Mouse (Mus musculus) limb, embryonic 12.5 days (tissue): ENCODE results near the gene Gm20388. TPM values are rescaled to one million over a fixed set of nuclear protein-coding genes. Genes with fewer than 3 reads are reported as not detected.

Experiments used
- ATAC-seq: fragments of 200-750 bp; cut with Nextera tagmentation; 2 replicates; pipeline ENCODE4 v1.8.0; 2017; ENCODE audit warnings: low read depth, moderate TSS enrichment; ENCODE audit not compliant: insufficient number of reproducible peaks, insufficient read depth, low FRiP score, low TSS enrichment
- H3K27ac ChIP-seq: fragments of 300-500 bp; sonication (generic); 2 replicates; pipeline ENCODE4 v1.5.1; 2016; ENCODE audit warnings: mild to moderate bottlenecking, moderate library complexity
- H3K27me3 ChIP-seq: fragments of 300-500 bp; sonication (generic); 2 replicates; pipeline ENCODE4 v1.6.1; 2016; ENCODE audit warnings: mild to moderate bottlenecking, moderate library complexity
- H3K36me3 ChIP-seq: fragments of 300-500 bp; sonication (generic); 2 replicates; pipeline ENCODE4 v1.6.1; 2016; ENCODE audit warnings: mild to moderate bottlenecking, moderate library complexity
- H3K4me1 ChIP-seq: fragments of 300-500 bp; sonication (generic); replicated peaks from 2 replicates; pipeline ENCODE4 v1.6.1; 2016
- H3K4me2 ChIP-seq: fragments of 300-500 bp; sonication (generic); 2 replicates; pipeline ENCODE4 v1.6.1; 2016; ENCODE audit warnings: mild to moderate bottlenecking, moderate library complexity
- H3K4me3 ChIP-seq: fragments of 300-500 bp; sonication (generic); replicated peaks from 2 replicates; pipeline ENCODE4 v1.5.1; 2016; ENCODE audit warnings: mild to moderate bottlenecking
- H3K9ac ChIP-seq: fragments of 300-500 bp; sonication (generic); replicated peaks from 2 replicates; pipeline ENCODE4 v1.6.1; 2016; ENCODE audit warnings: mild to moderate bottlenecking, moderate library complexity
- H3K9me3 ChIP-seq: fragments of 300-500 bp; sonication (generic); 2 replicates; pipeline ENCODE4 v1.6.1; 2016; ENCODE audit warnings: mild to moderate bottlenecking, moderate library complexity
- WGBS: fragments of 180-500 bp; shearing (Covaris S2); methylation state at CpG from one replicate; pipeline ENCODE4 v1.1.7; 2016; 5-methylcytosine and 5-hydroxymethylcytosine counted together
- polyA plus RNA-seq: library from polyadenylated mRNA; unstranded; fragments of >200 nt; fragmentation: Nextera tagmentation; extraction: Ambion mirVana; gene quantifications from 2 replicates; pipeline ENCODE4 v1.2.1, GENCODE M21; 2016

Gm20388 gene
- polyA plus RNA-seq, 1 experiment from 2014 or later: not detected

DNA sequence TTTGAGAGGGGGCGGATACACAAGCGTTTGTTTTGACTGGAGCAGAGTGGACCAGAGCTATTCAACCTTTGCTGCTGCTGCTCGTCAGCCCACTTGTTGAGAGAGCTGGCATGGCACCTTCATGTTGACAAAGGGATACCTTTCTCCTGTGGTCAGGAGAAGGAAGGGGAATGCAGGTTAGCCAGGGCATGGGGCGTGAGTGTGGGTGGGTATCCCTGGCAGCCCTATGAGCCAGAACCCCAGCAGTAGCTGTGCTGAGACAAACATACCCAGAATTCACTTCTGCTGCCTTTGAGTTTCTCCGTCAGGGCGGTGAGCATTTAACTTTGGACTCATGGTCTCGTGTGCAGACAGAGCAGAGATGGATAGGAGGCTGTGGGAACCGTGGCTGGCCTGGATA, 3747.2 kb downstream of the Gm20388 start:
- peaks cover 19% of the 10 kb centered on the region for H3K4me1 ChIP-seq
- H3K9me3 ChIP-seq: no peaks in the 10 kb centered on the region
- H3K27me3 ChIP-seq: no peaks in the 10 kb centered on the region
- H3K4me2 ChIP-seq: no peak overlapping the region
- H3K27ac ChIP-seq: no peak overlapping the region
- H3K4me3 ChIP-seq: no peak overlapping the region
- peaks cover 65% of the 10 kb centered on the region for H3K36me3 ChIP-seq
- 90% methylated on average over 8 of the region's 8 CpGs for WGBS
- H3K9ac ChIP-seq: no peak overlapping the region
- no peak for ATAC-seq

GRCm38 (mm10) chr8:123659469-123660057, 3748.9 kb downstream of the Gm20388 start:
- H3K4me1 ChIP-seq: peaks cover 15% of the 10 kb centered on the region
- H3K9ac ChIP-seq: no peak overlapping the region
- no peaks in the 10 kb centered on the region for H3K27me3 ChIP-seq
- H3K4me3 ChIP-seq: no peak overlapping the region
- no peaks in the 10 kb centered on the region for H3K9me3 ChIP-seq
- H3K4me2 ChIP-seq: no peak overlapping the region
- no peak for ATAC-seq
- 86% methylated on average over 10 of the region's 10 CpGs for WGBS
- peaks cover 82% of the 10 kb centered on the region for H3K36me3 ChIP-seq
- H3K27ac ChIP-seq: no peak overlapping the region

GRCm38 (mm10) chr8:123661515-123661914, 3750.9 kb downstream of the Gm20388 start:
- 91% methylated on average over 11 of the region's 11 CpGs for WGBS
- Histone ChIP-seq H3K9ac (no peak overlapping the region), H3K36me3 (peaks cover 78% of the 10 kb centered on the region), H3K27me3 (no peaks in the 10 kb centered on the region), H3K4me3 (no peak overlapping the region), H3K27ac (no peak overlapping the region), H3K4me2 (no peak overlapping the region), H3K4me1 (no peaks in the 10 kb centered on the region), H3K9me3 (no peaks in the 10 kb centered on the region)
- ATAC-seq: no peak

DNA sequence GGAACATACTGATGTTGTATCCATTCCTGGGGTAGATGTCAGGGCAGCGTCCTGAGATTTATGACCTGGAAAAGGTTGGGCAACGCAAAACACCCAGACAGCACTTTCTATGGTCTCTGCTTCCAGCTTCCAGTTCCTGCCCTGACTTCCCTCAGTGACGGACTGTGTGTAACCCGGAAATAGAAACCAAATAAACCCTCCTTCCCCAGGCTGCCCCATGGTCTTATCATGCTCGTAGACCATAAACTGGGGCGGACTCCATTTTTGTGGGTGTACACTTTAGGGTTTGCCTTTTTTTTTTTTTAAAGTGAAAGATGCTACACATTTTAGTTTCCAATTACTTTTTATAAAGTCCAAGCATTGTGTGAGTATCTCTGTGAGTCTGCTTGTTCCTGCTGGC, 3754.9 kb downstream of the Gm20388 start:
- Histone ChIP-seq H3K4me1 (peaks cover 5% of the 10 kb centered on the region; the same call in 1 of the 2 replicates), H3K36me3 (peaks cover 39% of the 10 kb centered on the region), H3K27me3 (no peaks in the 10 kb centered on the region), H3K9me3 (no peaks in the 10 kb centered on the region), H3K9ac (no peak overlapping the region), H3K4me3 (no peak overlapping the region), H3K27ac (no peak overlapping the region), H3K4me2 (no peak overlapping the region)
- ATAC-seq: no peak
- WGBS: 84% methylated on average over 6 of the region's 6 CpGs

DNA sequence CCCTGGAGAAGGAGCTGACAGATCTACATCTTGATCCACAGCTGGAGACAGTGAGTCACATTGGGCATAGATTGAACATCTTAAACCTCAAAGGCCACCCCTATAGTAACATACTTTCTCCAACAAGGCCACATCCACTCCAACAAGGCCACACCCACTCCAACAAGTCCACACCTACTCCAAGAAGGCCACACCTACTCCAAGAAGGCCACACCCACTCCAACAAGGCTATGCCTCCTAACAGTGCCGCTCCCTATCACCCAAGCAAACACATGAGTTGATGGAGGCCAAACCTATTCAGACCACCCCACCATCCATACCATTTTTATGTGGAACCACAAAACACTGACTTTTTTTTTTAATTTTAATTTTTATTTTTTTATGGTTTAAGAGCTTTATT, 3756.2 kb downstream of the Gm20388 start:
- H3K27me3 ChIP-seq: no peaks in the 10 kb centered on the region
- 87% methylated on average over 1 of the region's 1 CpGs for WGBS
- no peak overlapping the region for H3K4me2 ChIP-seq
- H3K9ac ChIP-seq: no peak overlapping the region
- H3K36me3 ChIP-seq: peaks cover 27% of the 10 kb centered on the region
- no peak overlapping the region for H3K4me3 ChIP-seq
- H3K27ac ChIP-seq: no peak overlapping the region
- H3K9me3 ChIP-seq: no peaks in the 10 kb centered on the region
- H3K4me1 ChIP-seq: peaks cover 5% of the 10 kb centered on the region; the same call in 1 of the 2 replicates
- no peak for ATAC-seq

- no peak overlapping the region for H3K27ac ChIP-seq
- H3K4me3 ChIP-seq: no peak overlapping the region
- ATAC-seq: no peak
- H3K4me1 ChIP-seq: peaks cover 5% of the 10 kb centered on the region; the same call in 1 of the 2 replicates
- no peaks in the 10 kb centered on the region for H3K27me3 ChIP-seq
- H3K4me2 ChIP-seq: no peak overlapping the region
- peaks cover 8% of the 10 kb centered on the region; the same call in 1 of the 2 replicates for H3K36me3 ChIP-seq
- 58% methylated on average over 4 of the region's 4 CpGs for WGBS
- no peaks in the 10 kb centered on the region for H3K9me3 ChIP-seq
- no peak overlapping the region for H3K9ac ChIP-seq
Measured at GRCm38 (mm10) chr8:123668681-123669080, 3758.0 kb downstream of the Gm20388 start.

DNA sequence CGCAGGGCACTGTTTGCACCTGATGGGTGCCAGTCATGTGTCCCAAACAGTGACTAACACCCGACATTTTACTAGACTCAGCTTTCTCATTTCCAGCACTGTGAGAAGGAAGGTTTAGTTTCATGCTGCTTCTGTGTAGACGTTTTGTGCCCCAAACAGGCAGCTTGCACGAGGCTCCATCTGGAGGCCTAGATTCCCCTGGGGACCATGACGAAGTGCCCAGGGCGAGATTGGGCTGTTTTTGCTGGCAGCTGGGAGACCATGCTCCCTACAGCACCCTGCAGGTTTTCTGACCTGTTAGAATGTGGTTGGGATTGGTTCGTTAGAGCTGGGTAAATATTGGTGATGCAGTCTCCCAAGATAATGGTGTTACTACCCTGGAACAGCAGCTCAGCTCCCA, 3760.1 kb downstream of the Gm20388 start:
- H3K4me3 ChIP-seq: no peak overlapping the region
- ATAC-seq: no peak
- no peaks in the 10 kb centered on the region for H3K27me3 ChIP-seq
- 62% methylated on average over 7 of the region's 7 CpGs for WGBS
- H3K4me2 ChIP-seq: no peak overlapping the region
- H3K27ac ChIP-seq: no peak overlapping the region
- H3K36me3 ChIP-seq: no peaks in the 10 kb centered on the region
- H3K9ac ChIP-seq: no peak overlapping the region
- peaks cover 12% of the 10 kb centered on the region; the same call in 1 of the 2 replicates for H3K4me1 ChIP-seq
- no peaks in the 10 kb centered on the region for H3K9me3 ChIP-seq

- H3K27ac ChIP-seq: no peak overlapping the region
- H3K9me3 ChIP-seq: no peaks in the 10 kb centered on the region
- H3K4me1 ChIP-seq: peaks cover 13% of the 10 kb centered on the region; the same call in 1 of the 2 replicates
- no peak overlapping the region for H3K4me3 ChIP-seq
- no peak for ATAC-seq
- H3K36me3 ChIP-seq: no peaks in the 10 kb centered on the region
- H3K9ac ChIP-seq: no peak overlapping the region
- WGBS: 58% methylated on average over 7 of the region's 7 CpGs
- no peaks in the 10 kb centered on the region for H3K27me3 ChIP-seq
- no peak overlapping the region for H3K4me2 ChIP-seq
Measured at GRCm38 (mm10) chr8:123671454-123671853, 3760.8 kb downstream of the Gm20388 start.

DNA sequence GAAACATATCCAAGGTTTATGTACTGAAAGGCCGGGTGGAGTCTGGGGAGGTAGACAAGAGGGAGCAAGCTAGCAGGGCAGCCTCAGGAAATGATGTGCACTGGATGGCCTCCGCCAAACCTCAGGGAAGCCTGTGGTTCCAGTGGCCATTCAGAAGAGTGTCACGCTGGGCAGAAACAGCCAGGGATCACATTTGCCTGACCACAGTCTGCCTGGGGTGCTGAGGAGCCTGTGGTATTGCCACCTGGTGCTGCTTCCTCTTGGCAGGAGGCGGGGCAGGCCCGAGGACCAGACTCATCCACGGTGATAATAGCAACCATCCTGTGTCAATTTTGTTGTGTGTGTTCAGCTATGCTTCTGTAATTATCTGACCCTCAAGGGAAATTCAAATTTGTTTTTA, 3762.0 kb downstream of the Gm20388 start:
- H3K4me2 ChIP-seq: no peak overlapping the region
- H3K9me3 ChIP-seq: no peaks in the 10 kb centered on the region
- no peak for ATAC-seq
- H3K27ac ChIP-seq: no peak overlapping the region
- 76% methylated on average over 6 of the region's 6 CpGs for whole genome bisulfite sequencing
- H3K9ac ChIP-seq: no peak overlapping the region
- no peaks in the 10 kb centered on the region for H3K36me3 ChIP-seq
- no peak overlapping the region for H3K4me3 ChIP-seq
- H3K27me3 ChIP-seq: no peaks in the 10 kb centered on the region
- peaks cover 13% of the 10 kb centered on the region; the same call in 1 of the 2 replicates for H3K4me1 ChIP-seq

- WGBS: 53% methylated on average over 5 of the region's 5 CpGs
- no peak overlapping the region for H3K9ac ChIP-seq
- H3K36me3 ChIP-seq: no peaks in the 10 kb centered on the region
- H3K27ac ChIP-seq: 0 out of 2 replicates have a peak overlapping the region, but pooled peaks have one; percentile 17
- no peak for ATAC-seq
- H3K4me3 ChIP-seq: no peak overlapping the region
- peaks cover 8% of the 10 kb centered on the region; the same call in 1 of the 2 replicates for H3K4me1 ChIP-seq
- H3K4me2 ChIP-seq: no peak overlapping the region
- no peaks in the 10 kb centered on the region for H3K9me3 ChIP-seq
- H3K27me3 ChIP-seq: no peaks in the 10 kb centered on the region
Measured at GRCm38 (mm10) chr8:123675611-123676010, 3765.0 kb downstream of the Gm20388 start.

- Histone ChIP-seq H3K36me3 (no peaks in the 10 kb centered on the region), H3K27ac (no peak overlapping the region), H3K27me3 (no peaks in the 10 kb centered on the region; the same call in 1 of the 2 replicates), H3K9ac (no peak overlapping the region), H3K4me3 (no peak overlapping the region), H3K9me3 (no peaks in the 10 kb centered on the region), H3K4me1 (peaks cover 11% of the 10 kb centered on the region; the same call in 1 of the 2 replicates), H3K4me2 (no peak overlapping the region)
- WGBS: 80% methylated on average over 4 of the region's 4 CpGs
- ATAC-seq: no peak
Measured at GRCm38 (mm10) chr8:123678390-123678789, 3767.7 kb downstream of the Gm20388 start.
